Mouse (Mus musculus) layer of hippocampus, adult 11-12 months (tissue): ENCODE measurements around the gene Dazap1.
"Not testable (repeated sequence)": the region's sequence is repeated elsewhere in the genome, so short reads cannot be mapped to it uniquely, and the experiment has no call there.

ENCODE experiments used
- DNase-seq: peaks from one replicate; pipeline ENCODE4 v3.0.0; 2022; ENCODE audit warnings: low spot score

The Dazap1 gene

DNA sequence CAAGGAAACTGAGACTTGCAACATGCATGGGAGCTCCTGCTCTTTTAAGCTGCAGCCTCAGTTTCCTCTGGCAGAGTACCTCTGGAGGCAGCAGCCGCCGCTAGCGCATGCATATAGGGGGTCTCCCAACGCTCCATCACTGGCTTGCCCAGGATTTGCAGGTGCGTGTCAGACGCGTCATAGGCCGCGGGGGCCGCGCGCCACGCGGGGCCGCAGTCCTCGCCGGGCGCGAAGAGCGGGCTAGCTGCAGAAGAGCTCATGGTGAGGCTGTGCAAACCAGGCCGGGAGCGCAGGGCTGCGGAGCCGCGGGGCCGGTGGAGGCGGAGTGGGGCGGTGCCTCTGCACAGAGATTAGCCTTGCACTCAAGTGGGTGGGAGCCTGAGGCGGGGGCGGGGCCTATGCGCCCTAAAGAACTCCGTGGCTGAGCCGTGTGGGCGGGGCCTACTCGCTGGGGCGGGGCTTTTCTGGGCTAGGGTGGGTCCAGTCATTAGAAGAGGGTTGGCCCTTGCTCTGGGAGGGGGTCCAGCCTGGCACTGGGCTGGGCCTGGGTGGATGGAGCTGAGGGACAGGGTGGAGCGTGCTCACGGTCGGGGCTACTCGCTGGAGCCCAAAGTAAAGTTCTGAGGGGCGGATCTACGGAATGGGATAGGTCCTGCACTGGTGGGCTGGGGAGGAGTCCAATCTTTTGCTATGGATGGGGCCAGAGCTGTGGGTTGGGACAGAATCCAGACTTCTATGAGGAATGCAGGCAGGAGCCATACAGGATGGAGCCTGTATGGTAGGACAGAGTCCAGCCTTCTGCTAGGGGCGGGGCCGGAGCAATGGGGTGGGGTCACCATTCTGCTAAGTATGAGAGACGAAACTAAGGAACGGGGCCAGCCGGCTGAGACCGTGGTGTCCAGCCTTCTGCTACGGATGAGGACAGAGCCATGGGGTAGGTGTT, at the start of gene Dazap1, which contains the start of gene Gamt:
Gene Dazap1 (plus strand): TSS at position 845 of the 943 bp plus-strand sequence.
Gene Gamt (minus strand): TSS at position 371 of the 943 bp plus-strand sequence.
- peak; percentile 95 for DNase-seq

DNA sequence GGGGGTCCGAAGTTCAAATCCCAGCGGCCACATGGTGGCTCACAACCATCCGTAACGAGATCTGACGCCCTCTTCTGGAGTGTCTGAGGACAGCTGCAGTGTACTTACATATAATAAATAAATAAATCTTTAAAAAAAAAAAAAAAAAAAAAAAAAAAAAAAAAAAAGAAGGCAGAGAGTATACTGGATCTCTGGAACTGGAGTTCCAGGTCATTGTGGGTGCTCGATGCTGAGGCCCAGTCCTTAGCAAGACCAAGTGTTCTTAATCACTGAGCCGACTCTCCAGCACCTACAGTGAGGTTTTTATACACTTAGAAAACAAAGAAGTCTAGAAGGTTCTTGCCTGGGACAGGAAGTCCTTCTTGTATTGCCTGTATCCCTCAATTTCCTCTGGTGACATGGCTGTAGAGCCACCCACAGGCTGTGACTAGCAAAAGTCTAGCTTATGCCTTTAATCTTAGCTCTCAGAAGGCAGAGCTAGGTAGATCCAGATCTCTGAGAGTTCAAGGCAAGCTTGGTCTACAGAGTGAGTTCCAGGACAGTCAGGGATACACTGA, 49.7 kb upstream of the Dazap1 start:
- not testable (repeated sequence) for DNase-seq

- no peak for DNase-seq
Measured at GRCm38 (mm10) chr10:80215048-80215772, 46.1 kb upstream of the Dazap1 start.

- DNase-seq: no peak
Measured at GRCm38 (mm10) chr10:80220676-80221075, 40.6 kb upstream of the Dazap1 start.

DNA sequence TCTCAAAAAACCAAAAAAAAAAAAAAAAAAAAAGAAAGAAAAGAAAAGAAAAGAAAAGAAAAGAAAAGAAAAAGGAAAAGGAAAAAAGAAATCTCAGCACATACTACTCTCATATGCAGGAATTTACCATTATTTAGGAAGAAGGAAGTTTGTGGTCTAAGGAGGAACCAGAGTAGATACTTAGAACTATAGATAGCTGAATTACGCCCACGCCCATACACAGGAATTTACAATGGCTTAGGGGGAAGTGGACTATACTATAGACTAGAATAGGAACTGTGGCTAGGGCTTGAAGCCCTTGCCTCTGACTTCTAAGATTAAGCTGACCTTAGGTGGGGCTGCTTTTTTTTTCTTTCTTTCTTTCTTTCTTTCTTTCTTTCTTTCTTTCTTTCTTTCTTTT, 38.1 kb upstream of the Dazap1 start:
- not testable (repeated sequence) for DNase-seq

- DNase-seq: no peak
Measured at GRCm38 (mm10) chr10:80226071-80226415, 35.2 kb upstream of the Dazap1 start.

DNA sequence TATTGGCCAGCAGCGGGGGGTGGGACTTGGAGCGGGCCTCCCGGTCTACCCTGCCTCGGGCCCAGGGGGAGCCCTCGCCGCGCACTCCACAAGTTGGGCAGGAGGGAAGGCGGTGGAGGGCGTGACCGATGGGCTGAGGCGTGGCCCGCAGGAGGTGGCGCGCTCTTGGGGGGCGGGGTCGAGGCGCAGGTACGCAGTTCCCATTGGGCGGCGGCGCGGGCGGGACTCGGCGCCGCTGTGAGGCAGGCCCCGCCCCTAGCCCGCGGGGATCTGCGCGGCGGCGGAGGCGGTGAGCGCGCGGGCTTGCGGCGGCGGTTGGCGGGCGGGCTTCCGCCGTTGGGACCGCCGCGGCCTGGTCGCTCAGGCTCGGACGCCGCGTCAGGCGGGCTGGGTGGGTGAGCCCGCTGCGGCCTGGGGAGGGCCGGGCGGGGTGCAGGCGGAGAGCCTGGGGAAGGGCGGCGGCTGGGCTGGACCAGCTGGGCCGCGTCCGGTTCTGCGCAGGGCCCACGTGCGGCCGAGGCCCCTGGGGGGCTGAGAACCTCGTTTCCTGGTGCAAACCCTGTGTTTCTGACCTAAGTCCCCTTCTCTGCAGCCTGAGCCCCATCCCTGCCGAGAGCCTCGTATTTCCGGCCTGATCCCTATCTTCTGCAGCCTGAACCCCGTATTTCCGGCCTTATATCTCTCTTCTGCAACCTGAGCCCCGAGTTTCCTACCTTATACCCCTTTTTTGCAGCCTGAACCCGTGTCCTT, 34.7 kb upstream of the Dazap1 start, which contains the start of gene Mum1:
Gene Mum1 (plus strand): TSS at position 19 of the 750 bp plus-strand sequence.
- peak; percentile 99 for DNase-seq

DNA sequence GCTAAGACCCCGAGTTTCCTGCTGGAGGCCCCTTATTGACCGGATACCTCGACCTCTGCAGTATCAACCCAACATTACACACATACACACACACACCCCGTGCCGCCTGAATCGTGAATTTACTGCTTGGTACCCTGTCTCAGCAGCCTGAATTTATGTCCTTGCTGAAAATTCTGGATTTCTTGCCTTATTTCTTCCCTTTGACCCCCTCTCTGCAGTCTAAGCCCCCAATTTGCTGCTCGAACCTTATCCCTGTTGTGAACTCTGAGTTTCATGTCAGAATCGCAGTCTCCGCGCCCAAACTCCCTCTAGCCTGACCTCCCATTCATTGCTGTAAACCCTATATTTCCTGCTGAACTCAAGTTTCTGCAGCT, 34.1 kb upstream of the Dazap1 start:
- DNase-seq: no peak

GRCm38 (mm10) chr10:80227877-80228775, 33.2 kb upstream of the Dazap1 start:
- no peak for DNase-seq

DNA sequence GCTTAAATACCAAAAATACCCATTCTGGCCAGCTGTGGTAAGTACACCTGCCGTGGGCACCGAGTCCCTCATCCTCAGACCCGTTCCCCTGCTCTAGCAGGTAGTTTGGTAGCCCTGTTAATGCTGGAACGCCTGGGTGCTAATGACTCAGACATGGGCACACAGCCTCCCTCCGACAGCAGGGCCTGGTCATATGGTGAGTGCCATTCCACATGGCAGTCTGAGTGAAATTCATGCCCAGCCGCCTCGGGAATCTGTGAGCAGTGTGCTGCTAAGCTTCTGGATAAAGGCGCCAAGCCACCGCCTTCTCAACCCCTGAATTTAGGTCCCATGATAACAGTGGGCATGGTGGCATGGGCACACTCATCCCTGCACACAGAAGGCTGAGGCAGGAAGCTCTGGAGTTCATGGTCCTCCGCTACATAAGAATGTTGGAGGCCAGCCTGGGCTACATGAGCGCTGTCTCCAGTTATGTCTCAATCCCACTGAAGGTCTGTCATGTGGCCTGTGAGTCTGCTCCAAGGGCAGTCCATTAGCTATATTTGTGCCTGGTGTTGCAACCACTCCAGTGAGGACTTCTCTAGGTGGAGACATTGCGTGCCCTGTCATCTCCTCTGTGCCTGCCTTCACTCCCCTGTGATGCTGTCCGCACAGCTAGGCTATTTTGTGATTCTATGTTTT, 25.0 kb upstream of the Dazap1 start:
- DNase-seq: no peak

DNA sequence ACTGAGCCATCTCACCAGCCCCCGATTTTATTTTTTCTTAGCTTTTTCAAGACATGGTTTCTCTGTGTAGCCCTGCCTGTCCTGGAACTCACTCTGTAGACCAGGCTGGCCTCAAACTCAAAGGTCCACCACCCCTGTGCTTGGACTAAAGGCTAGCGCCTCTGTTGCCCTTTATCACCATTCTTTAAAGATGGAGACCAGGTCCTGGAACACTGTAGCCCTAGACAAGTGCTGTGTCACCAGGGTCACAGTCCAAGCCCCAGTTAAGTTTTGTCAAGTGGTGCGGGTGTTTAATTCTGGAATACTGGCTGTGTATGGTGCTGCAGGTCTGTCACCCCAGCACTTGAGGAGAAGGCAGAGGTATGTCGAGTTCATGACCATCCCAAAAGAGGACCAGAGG, 24.3 kb upstream of the Dazap1 start:
- DNase-seq: no peak

GRCm38 (mm10) chr10:80238306-80238705, 23.0 kb upstream of the Dazap1 start:
- DNase-seq: no peak

DNA sequence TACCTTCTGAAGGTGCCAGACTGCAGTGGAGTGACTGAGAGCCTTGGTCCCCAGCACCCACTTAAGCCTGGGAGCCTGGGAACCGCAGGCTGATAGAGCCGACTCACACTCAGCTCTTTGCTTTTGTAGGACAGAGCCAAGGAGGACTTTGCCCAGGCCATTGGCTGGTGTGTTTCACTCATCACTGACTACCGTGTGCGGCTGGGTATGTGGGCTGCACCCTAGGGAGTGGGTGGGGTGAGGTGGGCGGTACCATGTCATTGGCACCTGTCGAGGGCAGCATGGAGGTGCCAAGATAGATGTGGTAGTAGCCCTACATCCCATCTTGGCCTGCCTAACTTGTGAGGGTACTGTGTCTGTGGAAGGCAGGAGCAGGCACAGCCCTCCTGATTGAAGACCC, 21.5 kb upstream of the Dazap1 start:
- no peak for DNase-seq

DNA sequence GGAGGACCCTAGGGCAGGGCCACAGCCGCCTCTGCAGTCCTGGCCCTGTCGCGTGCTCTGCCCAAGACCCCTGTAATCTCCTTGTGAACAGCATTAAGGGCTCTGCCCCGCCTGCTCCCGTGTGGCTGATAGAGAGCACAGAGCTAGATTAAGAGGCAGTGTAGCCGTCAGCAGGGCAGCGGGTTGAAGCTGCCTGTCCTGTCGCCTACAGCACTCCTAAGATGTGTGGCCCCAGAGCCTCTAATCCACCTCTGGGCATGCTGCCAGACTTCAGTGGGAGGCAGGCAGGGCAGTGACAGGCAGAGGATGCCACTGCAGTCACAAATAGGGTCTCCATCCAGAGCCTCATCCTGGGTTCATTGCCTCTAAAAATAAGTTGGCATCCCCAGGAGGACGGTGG, 19.2 kb upstream of the Dazap1 start:
- DNase-seq: no peak

DNA sequence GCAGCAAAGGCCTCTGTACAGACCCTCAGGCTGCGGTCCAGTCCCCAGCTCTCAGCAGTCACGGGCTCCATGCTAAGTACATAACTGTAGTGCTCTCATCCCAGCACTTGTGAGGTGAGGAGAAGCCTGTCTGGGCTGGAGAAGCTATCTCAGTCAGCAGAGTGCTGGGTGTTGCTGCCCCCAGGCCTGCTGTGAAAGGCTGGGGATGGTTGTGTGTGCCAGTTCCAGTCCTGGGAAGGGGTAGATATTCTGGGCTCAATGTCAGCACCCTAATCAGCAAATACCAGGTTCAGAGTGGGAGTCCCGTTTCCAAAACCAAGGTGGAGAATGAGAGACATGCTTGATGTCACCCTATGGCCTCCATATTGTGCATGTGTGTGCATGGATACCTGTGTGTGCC, 18.7 kb upstream of the Dazap1 start:
- no peak for DNase-seq

- no peak for DNase-seq
Measured at GRCm38 (mm10) chr10:80244791-80245399, 16.4 kb upstream of the Dazap1 start.

DNA sequence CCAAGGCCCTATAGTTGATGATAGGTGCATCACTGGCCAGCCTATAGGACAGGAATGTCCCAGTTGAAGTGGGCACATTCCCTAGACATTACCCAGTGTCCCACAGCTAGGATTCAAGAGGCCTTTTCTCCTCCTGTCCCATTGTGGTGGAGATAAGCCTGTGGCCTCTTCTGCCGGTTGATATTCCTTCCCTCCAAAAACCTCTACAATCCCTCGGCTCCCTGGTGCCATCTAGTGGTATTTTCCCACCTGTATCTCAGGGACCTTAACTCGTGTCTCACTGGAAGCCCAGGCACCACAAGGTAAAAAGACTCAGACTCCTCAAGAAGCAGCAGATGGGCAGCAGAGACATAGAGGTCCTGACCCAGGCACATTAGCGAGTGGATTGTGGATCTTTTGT, 15.7 kb upstream of the Dazap1 start:
- DNase-seq: peak; percentile 88

DNA sequence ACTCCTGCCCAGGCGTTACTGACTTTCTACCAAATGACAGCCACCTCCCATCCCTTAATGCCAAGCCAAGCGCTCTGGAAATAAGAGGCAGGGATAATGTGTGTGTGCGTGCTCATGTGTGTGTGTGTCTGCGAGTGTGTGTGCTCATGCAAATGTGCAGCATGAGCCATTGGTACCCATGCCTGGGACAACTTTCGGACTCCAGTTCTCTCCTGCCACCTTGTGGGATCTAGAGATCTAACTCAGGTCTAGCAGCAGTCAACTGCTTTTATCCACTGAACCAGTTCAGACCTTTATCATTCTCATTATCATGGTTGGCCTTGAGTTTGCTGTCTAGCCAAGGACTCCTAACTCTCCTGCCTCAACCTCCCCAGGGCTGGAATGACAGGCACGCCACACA, 13.4 kb upstream of the Dazap1 start:
- no peak for DNase-seq

DNA sequence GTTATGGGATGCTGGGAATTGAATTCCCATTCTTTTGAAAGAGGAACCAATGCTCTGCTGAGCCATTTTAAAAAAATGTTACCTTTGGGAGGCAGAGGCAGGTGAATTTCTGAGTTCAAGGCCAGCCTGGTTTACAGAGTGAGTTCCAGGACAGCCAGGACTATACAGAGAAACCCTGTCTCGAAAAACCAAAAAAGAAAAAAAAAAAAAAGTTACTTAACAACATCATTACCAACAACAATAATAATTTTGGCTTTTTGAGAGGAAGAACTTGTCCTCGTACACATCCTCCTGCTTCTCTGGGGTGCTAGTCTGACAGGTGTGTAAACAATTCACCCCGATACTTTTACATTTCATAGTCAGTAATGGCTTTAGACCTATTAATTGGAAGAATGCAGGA, 12.8 kb upstream of the Dazap1 start:
- not testable (repeated sequence) for DNase-seq
